Mouse (Mus musculus): Measurements from ENCODE around the gene Tcf23. TPM values are rescaled to one million over a fixed set of nuclear protein-coding genes. Genes with fewer than 3 reads are reported as not detected.
A peak's percentile ranks its signal among the peaks of the same experiment; 100 is the strongest.

Gene Tcf23
- total RNA-seq (2014; fragmentation: Nextera tagmentation): not detected in 2 replicates
- total RNA-seq (2017): 0.12 TPM in 1 of 2 replicates, not detected in the other
- polyA plus RNA-seq (2012): not detected in 2 replicates

GRCm38 (mm10) chr5:30968416-30968815 lies at the start of gene Tcf23:
Gene Tcf23, plus strand, starts transcription at chr5:30968662.
- ATAC-seq (ENCODE audit: extremely low read depth, insufficient number of reproducible peaks, low FRiP score, poor library complexity, severe bottlenecking): no peak
- H3K4me3 ChIP-seq (ENCODE audit: low read depth, low read length): no peak within 1 kb of the TSS

GRCm38 (mm10) chr5:30918691-30919090 lies 49.8 kb upstream of the Tcf23 start:
- peaks cover 58% of the 10 kb centered on the region for H3K27me3 ChIP-seq (ENCODE audit: insufficient read depth, low read length)
- no peaks in the 10 kb centered on the region for H3K9me3 ChIP-seq (replicated peaks)
- DNase-seq (ENCODE audit: low spot score) (no peak), ATAC-seq (ENCODE audit: extremely low read depth, insufficient number of reproducible peaks, low FRiP score, poor library complexity, severe bottlenecking) (no peak)
- TF ChIP-seq CTCF (IDR thresholded peaks at IDR 0.05; ENCODE audit: low read depth, low read length) (no peak), GATA1 (IDR thresholded peaks at IDR 0.05; ENCODE audit: borderline replicate concordance, low read length) (no peak)
- peaks cover 65% of the 10 kb centered on the region for H3K4me1 ChIP-seq (ENCODE audit: insufficient read depth, low read depth, low read length)
- H3K4me3 ChIP-seq (ENCODE audit: low read depth, low read length): no peak overlapping the region
- H3K36me3 ChIP-seq (replicated peaks): no peaks in the 10 kb centered on the region

More at GRCm38 (mm10) chr5:30968416-30968815, at the start of gene Tcf23:
- peaks cover 58% of the 10 kb centered on the region for H3K27me3 ChIP-seq (ENCODE audit: insufficient read depth, low read length)
- H3K36me3 ChIP-seq (replicated peaks): no peaks in the 10 kb centered on the region
- no peak for DNase-seq (ENCODE audit: low spot score)
- no peaks in the 10 kb centered on the region for H3K4me1 ChIP-seq (ENCODE audit: insufficient read depth, low read depth, low read length)
- no peaks in the 10 kb centered on the region for H3K9me3 ChIP-seq (replicated peaks)
- TF ChIP-seq GATA2 (IDR thresholded peaks at IDR 0.05; ENCODE audit: borderline replicate concordance, low read depth, low read length) (no peak), POLR2AphosphoS5 (IDR thresholded peaks at IDR 0.05; ENCODE audit: insufficient replicate concordance, low read depth, low read length) (no peak), TAL1 (conservative IDR thresholded peaks at IDR 0.05; ENCODE audit: low read depth, low read length) (no peak), CTCF (IDR thresholded peaks at IDR 0.05; ENCODE audit: low read depth, low read length) (no peak), GATA1 (IDR thresholded peaks at IDR 0.05; ENCODE audit: borderline replicate concordance, low read length) (no peak)

DNA sequence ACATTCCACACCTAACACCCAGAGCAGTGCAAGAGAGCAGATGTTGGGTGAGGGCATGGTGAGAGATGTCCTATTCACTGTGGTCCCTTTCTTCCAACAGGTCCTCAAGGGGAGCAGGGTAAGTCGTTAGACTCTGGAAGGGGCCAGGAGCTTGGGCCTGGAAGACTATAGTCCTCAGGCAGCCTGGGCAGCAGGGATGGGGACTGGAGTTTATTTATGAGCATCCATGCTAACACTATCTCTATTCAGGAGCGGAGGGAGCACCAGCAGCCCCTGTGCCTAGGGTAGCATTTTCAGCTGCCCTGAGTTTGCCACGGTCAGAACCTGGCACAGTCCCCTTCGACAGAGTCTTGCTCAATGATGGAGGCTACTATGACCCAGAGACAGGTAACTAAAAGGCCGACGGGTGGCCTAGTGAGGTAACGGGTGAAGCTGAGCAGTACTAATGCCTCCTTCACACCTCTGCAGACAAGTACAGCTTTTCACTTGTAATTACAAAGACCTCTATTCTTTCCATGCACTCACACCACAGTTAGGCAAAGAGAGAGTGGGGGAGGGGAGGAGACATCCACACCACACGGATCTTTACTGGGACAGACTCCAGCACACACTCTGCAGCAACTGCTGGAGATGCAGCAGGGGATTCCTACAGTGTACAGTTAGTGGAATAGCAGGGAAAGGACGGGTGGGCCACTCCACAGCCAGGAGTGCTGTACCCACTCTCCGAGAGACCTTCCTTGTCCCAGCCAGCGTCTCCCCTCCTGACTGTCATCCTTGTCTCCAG lies 48.4 kb upstream of the Tcf23 start:
- Histone ChIP-seq H3K9me3 (replicated peaks) (no peaks in the 10 kb centered on the region), H3K4me3 (ENCODE audit: low read depth, low read length) (peak overlapping the region; percentile 78; the same call in 1 of the 2 replicates), H3K27me3 (ENCODE audit: insufficient read depth, low read length) (peaks cover 46% of the 10 kb centered on the region), H3K36me3 (replicated peaks) (peaks cover 12% of the 10 kb centered on the region), H3K4me1 (ENCODE audit: insufficient read depth, low read depth, low read length) (peaks cover 55% of the 10 kb centered on the region)
- no peak for TF ChIP-seq POLR2AphosphoS5 (IDR thresholded peaks at IDR 0.05; ENCODE audit: insufficient replicate concordance, low read depth, low read length)
- ATAC-seq (ENCODE audit: extremely low read depth, insufficient number of reproducible peaks, low FRiP score, poor library complexity, severe bottlenecking): no peak
- DNase-seq (ENCODE audit: low spot score): no peak

GRCm38 (mm10) chr5:30920621-30921020 lies 47.8 kb upstream of the Tcf23 start:
- H3K36me3 ChIP-seq (replicated peaks): peaks cover 17% of the 10 kb centered on the region
- peaks cover 50% of the 10 kb centered on the region for H3K4me1 ChIP-seq (ENCODE audit: insufficient read depth, low read depth, low read length)
- H3K27me3 ChIP-seq (ENCODE audit: insufficient read depth, low read length): peaks cover 41% of the 10 kb centered on the region
- no peak for DNase-seq (ENCODE audit: low spot score)
- H3K9me3 ChIP-seq (replicated peaks): no peaks in the 10 kb centered on the region
- ATAC-seq (ENCODE audit: extremely low read depth, insufficient number of reproducible peaks, low FRiP score, poor library complexity, severe bottlenecking): no peak
- H3K4me3 ChIP-seq (ENCODE audit: low read depth, low read length): peak overlapping the region; percentile 78
- TF ChIP-seq GATA1 (IDR thresholded peaks at IDR 0.05; ENCODE audit: borderline replicate concordance, low read length) (no peak), TAL1 (conservative IDR thresholded peaks at IDR 0.05; ENCODE audit: low read depth, low read length) (no peak), GATA2 (IDR thresholded peaks at IDR 0.05; ENCODE audit: borderline replicate concordance, low read depth, low read length) (no peak), POLR2AphosphoS5 (IDR thresholded peaks at IDR 0.05; ENCODE audit: insufficient replicate concordance, low read depth, low read length) (no peak), CTCF (IDR thresholded peaks at IDR 0.05; ENCODE audit: low read depth, low read length) (no peak)

DNA sequence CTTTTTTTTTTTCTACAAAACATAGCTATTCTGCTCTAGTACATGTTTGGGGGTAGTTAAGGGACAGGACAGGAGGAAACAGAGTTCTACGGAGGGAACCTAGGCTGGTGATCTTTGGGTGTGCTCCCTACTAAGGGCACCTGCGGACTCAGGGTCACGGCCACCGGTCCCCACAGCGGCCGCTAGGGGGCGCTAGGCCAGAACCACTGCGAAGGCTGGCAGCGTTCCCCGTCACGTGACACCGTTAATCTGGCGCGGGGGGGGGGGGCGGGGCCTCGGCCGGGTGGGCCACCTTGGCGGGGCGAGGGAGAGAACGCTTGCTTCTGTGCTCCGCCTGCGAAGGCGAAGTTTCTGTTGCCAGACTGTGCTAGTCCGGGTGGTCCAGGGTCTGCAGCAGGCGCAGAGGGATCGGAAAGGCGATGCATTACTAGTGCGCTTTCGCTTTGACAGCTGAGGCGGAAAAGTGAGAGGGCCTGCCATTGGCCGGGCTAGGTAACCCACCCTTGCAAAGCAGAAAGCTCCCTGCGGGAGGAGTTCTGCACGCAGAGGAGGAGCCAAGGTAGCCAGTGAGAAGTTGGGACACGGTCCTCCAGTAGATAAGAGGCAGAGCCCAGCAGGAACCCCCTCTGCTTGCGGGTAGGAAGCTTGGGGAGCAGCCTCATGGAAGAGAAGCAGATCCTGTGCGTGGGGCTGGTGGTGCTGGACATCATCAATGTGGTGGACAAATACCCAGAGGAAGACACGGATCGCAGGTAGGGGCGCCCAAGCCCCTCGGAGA lies 47.0 kb upstream of the Tcf23 start, which contains the start of gene Khk:
TSS of gene Khk (plus strand) at position 176 of the 778 bp plus-strand sequence.
- ATAC-seq (ENCODE audit: extremely low read depth, insufficient number of reproducible peaks, low FRiP score, poor library complexity, severe bottlenecking) (peak; percentile 99), DNase-seq (ENCODE audit: low spot score) (peak; percentile 94)
- peaks cover 19% of the 10 kb centered on the region for H3K36me3 ChIP-seq (replicated peaks)
- no peaks in the 10 kb centered on the region for H3K9me3 ChIP-seq (replicated peaks)
- peaks cover 41% of the 10 kb centered on the region for H3K27me3 ChIP-seq (ENCODE audit: insufficient read depth, low read length)
- H3K4me3 ChIP-seq (ENCODE audit: low read depth, low read length): peak within 1 kb of the TSS; percentile 78
- no peak for TF ChIP-seq GATA1 (IDR thresholded peaks at IDR 0.05; ENCODE audit: borderline replicate concordance, low read length)
- no peak for TF ChIP-seq TAL1 (conservative IDR thresholded peaks at IDR 0.05; ENCODE audit: low read depth, low read length)
- TF ChIP-seq POLR2AphosphoS5 (IDR thresholded peaks at IDR 0.05; ENCODE audit: insufficient replicate concordance, low read depth, low read length): no peak
- peak; percentile 68 for TF ChIP-seq CTCF (IDR thresholded peaks at IDR 0.05; ENCODE audit: low read depth, low read length)
- TF ChIP-seq GATA2 (IDR thresholded peaks at IDR 0.05; ENCODE audit: borderline replicate concordance, low read depth, low read length): no peak
- H3K4me1 ChIP-seq (ENCODE audit: insufficient read depth, low read depth, low read length): peaks cover 41% of the 10 kb centered on the region

GRCm38 (mm10) chr5:30922581-30923041 lies 45.9 kb upstream of the Tcf23 start:
- H3K36me3 ChIP-seq (replicated peaks): peaks cover 25% of the 10 kb centered on the region
- DNase-seq (ENCODE audit: low spot score) (no peak), ATAC-seq (ENCODE audit: extremely low read depth, insufficient number of reproducible peaks, low FRiP score, poor library complexity, severe bottlenecking) (no peak)
- no peaks in the 10 kb centered on the region for H3K9me3 ChIP-seq (replicated peaks)
- TF ChIP-seq GATA2 (IDR thresholded peaks at IDR 0.05; ENCODE audit: borderline replicate concordance, low read depth, low read length): no peak
- no peak for TF ChIP-seq GATA1 (IDR thresholded peaks at IDR 0.05; ENCODE audit: borderline replicate concordance, low read length)
- no peak for TF ChIP-seq POLR2AphosphoS5 (IDR thresholded peaks at IDR 0.05; ENCODE audit: insufficient replicate concordance, low read depth, low read length)
- no peak for TF ChIP-seq TAL1 (conservative IDR thresholded peaks at IDR 0.05; ENCODE audit: low read depth, low read length)
- TF ChIP-seq CTCF (IDR thresholded peaks at IDR 0.05; ENCODE audit: low read depth, low read length): no peak
- peaks cover 36% of the 10 kb centered on the region for H3K4me1 ChIP-seq (ENCODE audit: insufficient read depth, low read depth, low read length)
- peaks cover 31% of the 10 kb centered on the region for H3K27me3 ChIP-seq (ENCODE audit: insufficient read depth, low read length)
- H3K4me3 ChIP-seq (ENCODE audit: low read depth, low read length): peak overlapping the region; percentile 78; the same call in 1 of the 2 replicates

Measured in G1E (cell line).